Mouse (Mus musculus): ENCODE data around the gene Tmem121. TPM values are rescaled to one million over a fixed set of nuclear protein-coding genes. Genes with fewer than 3 reads are reported as not detected.

The Tmem121 gene
- polyA plus RNA-seq, 1 experiment from 2014 or later: 9.5 TPM

DNA sequence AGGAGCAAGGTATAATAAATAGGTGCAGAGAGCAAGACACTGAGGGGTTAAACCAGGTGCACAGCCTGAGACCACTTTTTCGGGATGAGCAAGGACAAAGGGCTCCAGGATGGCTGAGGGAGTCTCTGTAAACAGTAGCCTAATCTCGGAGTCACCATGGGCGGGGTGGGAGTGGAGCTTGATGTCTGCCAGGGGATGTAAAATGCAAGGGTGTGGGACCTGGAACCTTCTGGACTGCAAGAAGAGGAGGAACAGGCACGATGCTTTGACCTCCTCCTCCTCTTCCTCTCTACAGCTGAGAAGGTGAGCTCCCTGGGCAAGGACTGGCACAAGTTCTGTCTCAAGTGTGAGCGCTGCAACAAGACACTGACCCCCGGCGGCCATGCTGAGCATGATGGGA lies 42.6 kb upstream of the Tmem121 start:
- no peaks in the 10 kb centered on the region; the same call in 1 of the 2 replicates for H3K27me3 ChIP-seq
- 53% methylated on average over 7 of the region's 7 CpGs for WGBS
- peak overlapping the region; percentile 82 for H3K27ac ChIP-seq
- no peak overlapping the region for H3K9ac ChIP-seq
- H3K36me3 ChIP-seq: peaks cover 24% of the 10 kb centered on the region
- peak overlapping the region; percentile 85 for H3K4me2 ChIP-seq
- peak overlapping the region; percentile 60 for H3K4me3 ChIP-seq (replicated peaks)
- H3K9me3 ChIP-seq (replicated peaks): no peaks in the 10 kb centered on the region
- peaks cover 91% of the 10 kb centered on the region for H3K4me1 ChIP-seq
- ATAC-seq (replicated peaks; ENCODE audit: low FRiP score): no peak

DNA sequence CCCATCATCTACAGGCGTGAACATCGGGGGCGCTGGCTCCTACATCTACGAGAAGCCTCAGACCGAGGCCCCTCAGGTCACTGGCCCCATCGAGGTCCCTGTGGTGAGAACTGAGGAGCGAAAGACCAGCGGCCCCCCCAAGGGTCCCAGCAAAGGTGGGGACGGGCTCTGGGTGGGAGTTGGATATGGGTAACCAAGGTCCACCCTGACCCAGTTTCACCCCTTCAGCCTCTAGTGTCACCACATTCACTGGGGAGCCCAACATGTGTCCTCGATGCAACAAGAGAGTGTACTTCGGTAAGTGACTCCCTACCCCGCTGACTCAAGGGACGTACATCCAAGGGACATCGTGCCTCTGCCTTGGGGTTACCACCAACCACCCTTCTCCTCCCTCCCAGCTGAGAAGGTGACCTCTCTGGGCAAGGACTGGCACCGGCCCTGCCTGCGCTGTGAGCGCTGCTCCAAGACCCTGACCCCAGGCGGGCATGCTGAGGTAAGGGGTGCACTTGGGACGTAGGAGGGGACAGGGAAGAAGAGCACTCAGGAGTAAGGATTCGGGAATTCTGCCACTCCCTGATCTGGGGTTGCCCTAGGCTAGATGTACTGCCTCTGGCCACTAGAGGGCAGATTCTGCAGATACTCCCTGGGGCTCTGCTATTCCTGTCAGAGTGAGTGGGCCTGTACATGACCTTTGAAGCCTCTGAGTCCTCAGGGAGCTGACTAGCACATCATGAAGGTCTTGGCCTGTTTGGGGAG lies 41.6 kb upstream of the Tmem121 start:
- Histone ChIP-seq H3K4me2 (no peak overlapping the region), H3K27ac (no peak overlapping the region), H3K27me3 (peaks cover 8% of the 10 kb centered on the region; the same call in 1 of the 2 replicates), H3K4me3 (replicated peaks) (no peak overlapping the region), H3K9ac (no peak overlapping the region), H3K4me1 (peaks cover 88% of the 10 kb centered on the region), H3K36me3 (peaks cover 19% of the 10 kb centered on the region), H3K9me3 (replicated peaks) (no peaks in the 10 kb centered on the region)
- ATAC-seq (replicated peaks; ENCODE audit: low FRiP score): no peak
- 74% methylated on average over 20 of the region's 20 CpGs for WGBS

DNA sequence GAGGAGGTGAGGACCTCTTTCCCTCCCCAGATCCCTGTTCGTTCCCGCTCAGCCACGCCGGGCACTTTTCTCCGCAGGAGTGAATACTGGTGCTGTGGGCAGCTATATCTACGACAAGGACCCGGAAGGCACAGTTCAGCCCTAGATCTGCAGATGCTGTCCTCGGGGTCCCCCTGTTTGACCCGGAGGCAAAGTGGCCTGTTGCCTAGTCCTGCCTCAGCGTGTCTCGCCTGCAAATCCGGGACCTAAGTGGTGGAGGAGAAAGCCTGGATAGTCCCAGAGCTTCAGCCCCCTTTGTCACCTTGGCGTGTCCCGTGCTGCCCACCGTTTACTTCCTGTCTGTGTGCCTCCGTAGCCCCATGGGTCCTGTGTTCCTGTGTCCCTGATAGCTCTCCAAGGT lies 40.8 kb upstream of the Tmem121 start:
- Histone ChIP-seq H3K27me3 (peaks cover 15% of the 10 kb centered on the region; the same call in 1 of the 2 replicates), H3K9me3 (replicated peaks) (no peaks in the 10 kb centered on the region), H3K4me2 (no peak overlapping the region), H3K27ac (no peak overlapping the region), H3K9ac (no peak overlapping the region), H3K4me3 (replicated peaks) (no peak overlapping the region), H3K36me3 (peaks cover 19% of the 10 kb centered on the region), H3K4me1 (peaks cover 85% of the 10 kb centered on the region)
- 93% methylated on average over 16 of the region's 16 CpGs for WGBS
- no peak for ATAC-seq (replicated peaks; ENCODE audit: low FRiP score)

DNA sequence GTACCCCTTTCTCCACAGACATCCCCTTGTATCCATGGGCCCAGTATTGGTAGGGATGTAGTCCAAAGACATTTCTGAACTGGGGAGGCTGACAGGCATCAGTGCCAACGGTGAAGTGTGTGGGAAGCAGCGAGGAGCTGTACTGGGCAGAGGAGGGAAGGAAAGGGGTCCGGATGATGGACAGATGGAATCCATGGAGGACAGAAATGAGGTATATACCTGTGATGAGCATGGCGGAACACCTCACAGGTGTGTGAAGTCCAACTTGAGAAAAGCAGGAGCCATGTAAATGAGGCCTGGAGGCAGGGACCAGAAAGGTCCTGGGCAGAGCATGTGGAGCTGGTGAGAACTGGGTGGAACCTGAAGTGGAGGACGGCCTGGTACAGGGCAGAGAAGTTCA lies 40.1 kb upstream of the Tmem121 start:
- peaks cover 19% of the 10 kb centered on the region for H3K36me3 ChIP-seq
- peak overlapping the region; percentile 61; the same call in 1 of the 2 replicates for H3K4me2 ChIP-seq
- 80% methylated on average over 5 of the region's 5 CpGs for WGBS
- H3K9me3 ChIP-seq (replicated peaks): no peaks in the 10 kb centered on the region
- peak overlapping the region; percentile 52 for H3K27ac ChIP-seq
- ATAC-seq (replicated peaks; ENCODE audit: low FRiP score): 0 out of 2 replicates have a peak, but pooled peaks have one; percentile 2
- H3K4me3 ChIP-seq (replicated peaks): no peak overlapping the region
- peaks cover 19% of the 10 kb centered on the region; the same call in 1 of the 2 replicates for H3K27me3 ChIP-seq
- peaks cover 77% of the 10 kb centered on the region for H3K4me1 ChIP-seq
- H3K9ac ChIP-seq: no peak overlapping the region

DNA sequence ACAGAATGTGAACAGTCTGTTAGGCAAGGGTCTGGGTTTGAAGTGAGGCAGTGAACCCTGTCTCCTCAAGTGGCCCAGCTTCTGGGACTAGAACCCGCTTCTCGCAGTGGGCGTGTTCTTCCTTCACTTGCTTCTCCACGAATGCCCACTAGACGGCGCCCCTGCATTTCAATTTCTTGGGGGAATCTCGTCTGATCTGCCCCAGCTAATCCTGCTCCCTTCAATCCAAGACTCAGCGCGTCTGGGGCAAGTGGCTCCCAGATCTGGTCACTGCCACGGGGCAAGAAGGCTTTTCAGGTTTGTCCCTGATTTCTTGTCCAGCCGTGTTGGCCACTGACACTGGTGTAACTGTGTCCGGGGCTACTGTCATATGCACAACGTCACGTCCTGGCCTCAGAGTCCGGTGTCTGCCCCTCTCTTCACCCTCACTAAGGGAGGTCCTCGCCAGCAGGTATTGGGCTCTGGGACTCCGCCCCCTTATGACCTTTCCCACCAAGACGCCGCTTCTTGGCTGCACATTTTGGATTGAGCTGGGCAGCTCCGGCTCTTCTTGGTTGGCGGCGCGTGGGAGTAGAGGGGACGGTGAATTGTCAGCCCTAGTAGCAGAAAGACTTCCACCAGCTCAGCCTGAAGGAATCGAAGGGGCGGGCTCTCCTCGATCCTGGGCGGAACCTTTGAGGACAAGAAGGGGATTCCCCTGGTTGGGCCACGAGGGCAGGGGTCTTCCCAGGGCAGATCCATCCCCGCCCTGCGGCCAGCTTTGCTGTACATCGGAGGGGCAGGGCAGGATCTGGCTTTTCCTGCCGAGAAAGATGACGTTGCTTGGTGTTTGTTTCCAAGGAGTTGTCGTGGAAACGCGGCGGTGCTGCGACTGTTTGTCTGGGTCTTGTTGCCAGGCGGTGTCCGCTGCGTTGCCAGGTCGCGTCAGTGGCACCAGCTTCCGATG lies 39.3 kb upstream of the Tmem121 start, which contains the start of gene Crip1:
Gene Crip1, plus strand, starts transcription at position 205 of the 946 bp plus-strand sequence.
- no peaks in the 10 kb centered on the region for H3K9me3 ChIP-seq (replicated peaks)
- peaks cover 27% of the 10 kb centered on the region; the same call in 1 of the 2 replicates for H3K27me3 ChIP-seq
- H3K4me2 ChIP-seq: peak within 1 kb of the TSS; percentile 61
- H3K4me1 ChIP-seq: peaks cover 76% of the 10 kb centered on the region
- peak within 1 kb of the TSS; percentile 52 for H3K27ac ChIP-seq
- 6% methylated on average over 45 of the region's 45 CpGs for WGBS
- no peak within 1 kb of the TSS for H3K9ac ChIP-seq
- H3K4me3 ChIP-seq (replicated peaks): peak within 1 kb of the TSS; percentile 29
- peaks cover 19% of the 10 kb centered on the region for H3K36me3 ChIP-seq
- ATAC-seq (replicated peaks; ENCODE audit: low FRiP score): peak; percentile 23; the same call in 1 of the 2 replicates

DNA sequence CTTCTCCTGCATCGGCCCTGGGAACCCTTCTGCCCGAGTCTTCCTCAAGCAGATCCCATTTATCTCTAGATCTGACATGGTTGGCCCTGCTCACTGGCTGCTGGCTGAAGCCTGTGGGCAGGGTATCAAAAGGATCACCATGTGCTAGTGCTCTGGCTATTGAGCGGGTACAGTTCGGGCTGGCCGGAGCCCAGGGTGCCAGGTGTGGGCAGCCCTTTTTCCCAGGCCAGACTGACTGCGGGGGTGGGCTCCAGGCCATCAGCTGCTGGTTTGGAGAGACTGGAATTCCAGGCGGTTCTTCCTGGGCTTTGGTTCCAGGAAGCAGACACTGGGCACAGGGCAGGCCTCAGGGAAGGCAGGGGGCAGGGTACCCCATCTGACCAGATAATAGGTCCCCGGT lies 38.2 kb upstream of the Tmem121 start:
- H3K4me2 ChIP-seq: no peak overlapping the region
- no peaks in the 10 kb centered on the region for H3K9me3 ChIP-seq (replicated peaks)
- H3K27ac ChIP-seq: no peak overlapping the region
- peaks cover 27% of the 10 kb centered on the region; the same call in 1 of the 2 replicates for H3K27me3 ChIP-seq
- H3K9ac ChIP-seq: no peak overlapping the region
- peaks cover 76% of the 10 kb centered on the region for H3K4me1 ChIP-seq
- ATAC-seq (replicated peaks; ENCODE audit: low FRiP score): no peak
- H3K4me3 ChIP-seq (replicated peaks): no peak overlapping the region
- H3K36me3 ChIP-seq: peaks cover 19% of the 10 kb centered on the region
- WGBS: 75% methylated on average over 8 of the region's 8 CpGs

DNA sequence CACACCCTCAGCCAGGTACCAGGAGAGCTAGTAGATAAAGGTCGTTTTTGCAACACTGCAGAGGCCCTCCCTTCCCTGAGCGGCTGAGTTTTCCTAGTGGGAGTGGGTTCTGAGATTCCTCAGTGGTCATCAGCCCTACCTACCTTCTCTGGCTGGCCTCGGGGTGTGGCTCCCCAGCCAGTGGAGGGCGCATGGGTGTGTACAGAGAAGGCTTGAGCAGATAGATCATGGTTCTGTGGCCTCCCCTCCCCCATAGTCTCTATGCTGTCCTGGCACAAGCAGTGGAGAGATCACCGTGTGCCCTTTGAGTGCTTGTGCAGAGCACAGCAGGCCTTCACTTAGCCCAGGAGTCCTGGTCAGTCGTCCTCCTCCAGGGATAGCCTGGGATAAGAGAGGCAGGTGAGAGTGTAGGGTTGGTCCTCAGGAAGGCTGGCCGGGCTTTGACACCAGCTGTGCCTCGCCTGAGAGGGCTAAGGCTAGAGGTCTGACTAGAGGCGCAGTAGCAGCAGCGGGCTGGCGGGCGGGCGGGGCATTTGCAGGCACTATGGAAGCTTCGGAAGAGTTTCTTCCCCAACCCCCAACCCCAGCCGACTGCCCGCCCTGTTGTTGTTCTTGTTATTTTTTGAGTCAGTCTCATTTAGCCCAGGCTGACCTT lies 37.2 kb upstream of the Tmem121 start:
- no peak for ATAC-seq (replicated peaks; ENCODE audit: low FRiP score)
- Histone ChIP-seq H3K4me1 (peaks cover 69% of the 10 kb centered on the region), H3K9me3 (replicated peaks) (no peaks in the 10 kb centered on the region), H3K9ac (no peak overlapping the region), H3K27me3 (peaks cover 27% of the 10 kb centered on the region; the same call in 1 of the 2 replicates), H3K36me3 (peaks cover 17% of the 10 kb centered on the region), H3K27ac (no peak overlapping the region), H3K4me2 (no peak overlapping the region), H3K4me3 (replicated peaks) (no peak overlapping the region)
- WGBS: 30% methylated on average over 16 of the region's 16 CpGs

DNA sequence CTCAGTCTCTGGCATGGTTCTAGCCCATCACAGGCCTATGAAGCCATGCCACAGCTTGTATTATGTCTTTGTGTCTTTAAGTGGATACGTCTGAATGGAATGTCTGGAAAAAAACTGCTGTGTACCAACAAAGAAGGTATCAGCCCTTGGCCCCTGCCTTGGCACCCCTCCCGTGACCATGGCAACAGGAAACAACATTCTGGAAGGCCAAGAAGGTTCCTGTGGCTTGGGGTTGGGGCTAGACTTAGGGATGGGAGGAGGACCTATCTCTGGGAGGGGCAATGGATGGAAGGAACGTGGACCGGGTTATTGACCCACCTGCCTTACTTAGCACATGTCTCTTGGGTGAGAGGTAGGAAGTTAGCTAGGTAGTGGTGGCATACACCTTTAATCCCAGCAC lies 36.4 kb upstream of the Tmem121 start:
- WGBS: 82% methylated on average over 4 of the region's 4 CpGs
- no peak overlapping the region for H3K9ac ChIP-seq
- H3K27ac ChIP-seq: no peak overlapping the region
- no peak overlapping the region for H3K4me2 ChIP-seq
- H3K27me3 ChIP-seq: peaks cover 27% of the 10 kb centered on the region; the same call in 1 of the 2 replicates
- no peak for ATAC-seq (replicated peaks; ENCODE audit: low FRiP score)
- H3K9me3 ChIP-seq (replicated peaks): no peaks in the 10 kb centered on the region
- H3K4me3 ChIP-seq (replicated peaks): no peak overlapping the region
- peaks cover 64% of the 10 kb centered on the region for H3K4me1 ChIP-seq
- peaks cover 9% of the 10 kb centered on the region for H3K36me3 ChIP-seq

DNA sequence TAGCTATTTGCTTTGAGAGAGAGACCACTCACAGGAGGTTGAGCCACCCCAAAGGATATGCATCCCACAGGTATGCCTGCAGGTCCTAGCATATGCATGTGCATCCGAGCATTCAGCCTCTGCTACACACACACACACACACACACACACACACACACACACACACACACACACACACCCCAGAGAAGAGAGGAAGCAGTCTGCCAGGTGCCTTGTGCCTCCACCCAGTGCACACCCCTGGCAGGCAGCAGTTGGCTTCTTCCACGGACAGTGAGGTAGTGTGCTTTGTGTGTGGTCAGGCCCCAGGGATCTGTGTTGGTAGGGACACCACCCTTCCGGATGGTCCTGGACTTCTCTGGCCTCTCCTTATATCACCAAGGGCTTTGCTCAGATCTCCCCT lies 35.8 kb upstream of the Tmem121 start:
- ATAC-seq (replicated peaks; ENCODE audit: low FRiP score): no peak
- peaks cover 27% of the 10 kb centered on the region; the same call in 1 of the 2 replicates for H3K27me3 ChIP-seq
- no peak overlapping the region for H3K4me3 ChIP-seq (replicated peaks)
- H3K9ac ChIP-seq: no peak overlapping the region
- H3K27ac ChIP-seq: no peak overlapping the region
- peaks cover 67% of the 10 kb centered on the region for H3K4me1 ChIP-seq
- no peaks in the 10 kb centered on the region for H3K9me3 ChIP-seq (replicated peaks)
- H3K4me2 ChIP-seq: no peak overlapping the region
- WGBS: 89% methylated on average over 3 of the region's 3 CpGs
- peaks cover 3% of the 10 kb centered on the region for H3K36me3 ChIP-seq

DNA sequence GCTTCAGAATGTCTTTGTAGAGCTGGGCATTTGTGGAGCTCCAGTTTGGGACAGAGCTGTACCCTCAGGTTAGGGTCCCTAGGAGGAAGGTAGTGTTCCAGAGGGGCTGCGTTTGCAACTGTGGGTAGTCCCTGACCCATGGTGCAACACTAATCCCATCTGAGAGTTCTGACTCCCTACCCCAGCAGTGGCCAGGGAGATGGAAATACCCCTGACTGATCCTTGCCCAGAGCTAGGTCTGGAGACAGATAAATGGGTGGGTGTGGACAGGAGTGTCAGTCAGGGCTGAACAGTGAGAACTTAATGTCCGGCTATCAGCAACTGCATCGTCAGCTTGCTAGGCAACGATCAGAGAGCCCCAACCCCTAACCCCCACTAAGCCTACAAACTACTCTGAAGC lies 35.1 kb upstream of the Tmem121 start:
- Histone ChIP-seq H3K36me3 (no peaks in the 10 kb centered on the region), H3K4me2 (no peak overlapping the region), H3K4me1 (peaks cover 72% of the 10 kb centered on the region), H3K9ac (no peak overlapping the region), H3K27ac (no peak overlapping the region), H3K4me3 (replicated peaks) (no peak overlapping the region), H3K9me3 (replicated peaks) (no peaks in the 10 kb centered on the region), H3K27me3 (peaks cover 27% of the 10 kb centered on the region; the same call in 1 of the 2 replicates)
- no peak for ATAC-seq (replicated peaks; ENCODE audit: low FRiP score)
- 77% methylated on average over 4 of the region's 4 CpGs for WGBS

DNA sequence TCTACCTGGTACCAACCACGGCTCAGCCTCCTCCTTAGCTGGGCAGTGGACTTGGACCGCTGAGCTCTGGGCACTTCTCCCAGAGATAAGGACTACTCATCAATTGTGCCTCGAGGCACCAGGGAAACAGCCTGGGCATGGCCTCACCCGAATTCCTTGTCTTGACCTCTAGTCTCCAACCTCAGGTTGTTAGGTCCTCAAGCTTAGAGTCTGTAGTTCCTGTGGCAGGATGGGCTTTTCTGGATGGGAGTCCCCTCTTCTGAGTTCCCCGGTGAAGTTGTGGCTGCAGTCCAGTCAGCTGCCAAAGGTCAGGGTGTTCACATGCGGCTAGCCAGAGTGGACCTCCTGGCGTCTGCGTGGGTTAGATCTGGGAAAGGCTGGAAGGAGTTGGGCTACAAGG lies 34.7 kb upstream of the Tmem121 start:
- Histone ChIP-seq H3K27me3 (peaks cover 27% of the 10 kb centered on the region; the same call in 1 of the 2 replicates), H3K4me1 (peaks cover 69% of the 10 kb centered on the region), H3K36me3 (no peaks in the 10 kb centered on the region), H3K9me3 (replicated peaks) (no peaks in the 10 kb centered on the region), H3K4me3 (replicated peaks) (peak overlapping the region; percentile 53; the same call in 1 of the 2 replicates), H3K27ac (no peak overlapping the region), H3K4me2 (peak overlapping the region; percentile 85), H3K9ac (no peak overlapping the region)
- 62% methylated on average over 8 of the region's 8 CpGs for WGBS
- ATAC-seq (replicated peaks; ENCODE audit: low FRiP score): no peak

Measured in kidney, embryonic 15.5 days (tissue).